Mouse (Mus musculus) midbrain, embryonic 14.5 days (tissue): Measurements from ENCODE around the gene Slc7a5. TPM values are rescaled to one million over a fixed set of nuclear protein-coding genes. Genes with fewer than 3 reads are reported as not detected.

Source experiments
- ATAC-seq: fragments of 200-750 bp; cut with Nextera tagmentation; 2 replicates; pipeline ENCODE4 v1.8.0; 2017; ENCODE audit warnings: moderate number of reproducible peaks, moderate library complexity; ENCODE audit not compliant: low FRiP score, low TSS enrichment
- DNase-seq: peaks from one replicate; pipeline ENCODE4 v3.0.0-alpha.2; 2015
- H3K27ac ChIP-seq: fragments of 300-500 bp; sonication (generic); replicated peaks from 2 replicates; pipeline ENCODE4 v1.5.1; 2014; ENCODE audit warnings: mild to moderate bottlenecking, low read depth, low read length, moderate library complexity
- H3K27me3 ChIP-seq: fragments of 300-500 bp; sonication (generic); 2 replicates; pipeline ENCODE4 v1.6.1; 2014; ENCODE audit warnings: low read length, control low read depth, mixed read lengths; ENCODE audit not compliant: control insufficient read depth, insufficient read depth
- H3K36me3 ChIP-seq: fragments of 300-500 bp; sonication (generic); 2 replicates; pipeline ENCODE4 v1.6.1; 2014; ENCODE audit warnings: low read length, control low read depth; ENCODE audit not compliant: control insufficient read depth, insufficient read depth
- H3K4me1 ChIP-seq: fragments of 300-500 bp; sonication (generic); 2 replicates; pipeline ENCODE4 v1.6.1; 2014; ENCODE audit warnings: mild to moderate bottlenecking, antibody characterized with exemption, low read length, control low read depth; ENCODE audit not compliant: control insufficient read depth, insufficient read depth
- H3K4me2 ChIP-seq: fragments of 300-500 bp; sonication (generic); 2 replicates; pipeline ENCODE4 v1.6.1; 2014; ENCODE audit warnings: mild to moderate bottlenecking, low read length, moderate library complexity
- H3K4me3 ChIP-seq: fragments of 300-500 bp; sonication (generic); replicated peaks from 2 replicates; pipeline ENCODE4 v1.5.1; 2014; ENCODE audit warnings: low read depth, low read length
- H3K9ac ChIP-seq: fragments of 300-500 bp; sonication (generic); replicated peaks from 2 replicates; pipeline ENCODE4 v1.6.1; 2014; ENCODE audit warnings: mild to moderate bottlenecking, low read length, moderate library complexity
- H3K9me3 ChIP-seq: fragments of 300-500 bp; sonication (generic); 2 replicates; pipeline ENCODE4 v1.6.1; 2016; ENCODE audit warnings: low read length, control low read depth, mixed read lengths; ENCODE audit not compliant: control insufficient read depth
- WGBS: fragments of 180-500 bp; shearing (Covaris S2); extraction: QIAGEN DNeasy Blood & Tissue Kit; methylation state at CpG from one replicate; pipeline ENCODE4 v1.1.7; 2014; 5-methylcytosine and 5-hydroxymethylcytosine counted together
- polyA plus RNA-seq: library from polyadenylated mRNA; unstranded; fragments of >200 nt; fragmentation: Nextera tagmentation; extraction: Ambion mirVana; gene quantifications from 2 replicates; pipeline ENCODE4 v1.2.1, GENCODE M21; 2014

The Slc7a5 gene
- polyA plus RNA-seq, 1 experiment from 2014 or later, result 54.0 TPM

GRCm38 (mm10) chr8:121898401-121898931 is 9.0 kb downstream of the Slc7a5 start:
- DNase-seq, result peak; percentile 72

GRCm38 (mm10) chr8:121897871-121898381 is 9.6 kb downstream of the Slc7a5 start:
- Histone ChIP-seq H3K4me1 (peaks cover 33% of the 10 kb centered on the region), H3K4me3 (no peak overlapping the region), H3K4me2 (peak overlapping the region; percentile 31), H3K27ac (peak overlapping the region; percentile 80), H3K27me3 (no peaks in the 10 kb centered on the region), H3K9ac (peak overlapping the region; percentile 43; the same call in 1 of the 2 replicates), H3K9me3 (no peaks in the 10 kb centered on the region), H3K36me3 (no peaks in the 10 kb centered on the region)
- peak; percentile 49; the same call in 1 of the 2 replicates for ATAC-seq
- WGBS, result 17% methylated on average over 7 of the region's 7 CpGs
- peak; percentile 53 for DNase-seq

More at GRCm38 (mm10) chr8:121898401-121898931, 9.0 kb downstream of the Slc7a5 start:
- Histone ChIP-seq H3K9ac (peak overlapping the region; percentile 43), H3K4me1 (peaks cover 33% of the 10 kb centered on the region), H3K4me3 (no peak overlapping the region), H3K4me2 (peak overlapping the region; percentile 31), H3K27ac (peak overlapping the region; percentile 80), H3K9me3 (no peaks in the 10 kb centered on the region), H3K27me3 (no peaks in the 10 kb centered on the region), H3K36me3 (no peaks in the 10 kb centered on the region)
- peak; percentile 77 for ATAC-seq
- WGBS, result 8% methylated on average over 4 of the region's 4 CpGs

- no peak for ATAC-seq
- no peak for DNase-seq
- Histone ChIP-seq H3K27me3 (no peaks in the 10 kb centered on the region), H3K9ac (no peak overlapping the region), H3K4me1 (peaks cover 33% of the 10 kb centered on the region), H3K9me3 (no peaks in the 10 kb centered on the region), H3K4me2 (0 out of 2 replicates have a peak overlapping the region, but pooled peaks have one; percentile 3), H3K4me3 (no peak overlapping the region), H3K36me3 (no peaks in the 10 kb centered on the region), H3K27ac (no peak overlapping the region)
- 77% methylated on average over 9 of the region's 9 CpGs for WGBS
Observed at GRCm38 (mm10) chr8:121897205-121897604, 10.3 kb downstream of the Slc7a5 start.

GRCm38 (mm10) chr8:121896476-121897145 is 10.9 kb downstream of the Slc7a5 start:
- Histone ChIP-seq H3K36me3 (no peaks in the 10 kb centered on the region; the same call in 1 of the 2 replicates), H3K9me3 (no peaks in the 10 kb centered on the region), H3K27me3 (no peaks in the 10 kb centered on the region), H3K27ac (no peak overlapping the region), H3K9ac (peak overlapping the region; percentile 12; the same call in 1 of the 2 replicates), H3K4me3 (no peak overlapping the region), H3K4me2 (no peak overlapping the region), H3K4me1 (peaks cover 33% of the 10 kb centered on the region)
- DNase-seq (no peak), ATAC-seq (no peak)
- whole genome bisulfite sequencing, result 21% methylated on average over 12 of the region's 12 CpGs

- Histone ChIP-seq H3K27ac (no peak overlapping the region), H3K36me3 (no peaks in the 10 kb centered on the region; the same call in 1 of the 2 replicates), H3K27me3 (no peaks in the 10 kb centered on the region), H3K4me2 (no peak overlapping the region), H3K4me1 (peaks cover 33% of the 10 kb centered on the region), H3K9me3 (no peaks in the 10 kb centered on the region), H3K9ac (0 out of 2 replicates have a peak overlapping the region, but pooled peaks have one; percentile 12), H3K4me3 (no peak overlapping the region)
- no peak for DNase-seq
- WGBS, result 74% methylated on average over 7 of the region's 7 CpGs
- no peak for ATAC-seq
Observed at GRCm38 (mm10) chr8:121895910-121896309, 11.6 kb downstream of the Slc7a5 start.

GRCm38 (mm10) chr8:121892875-121893274 is 14.6 kb downstream of the Slc7a5 start:
- H3K4me2 ChIP-seq, result no peak overlapping the region
- H3K4me1 ChIP-seq, result peaks cover 17% of the 10 kb centered on the region
- no peaks in the 10 kb centered on the region for H3K9me3 ChIP-seq
- H3K36me3 ChIP-seq, result peaks cover under 1% of the 10 kb centered on the region
- no peak overlapping the region for H3K27ac ChIP-seq
- WGBS, result 86% methylated on average over 5 of the region's 5 CpGs
- no peak for ATAC-seq
- DNase-seq, result no peak
- no peak overlapping the region for H3K4me3 ChIP-seq
- H3K27me3 ChIP-seq, result no peaks in the 10 kb centered on the region
- H3K9ac ChIP-seq, result no peak overlapping the region

GRCm38 (mm10) chr8:121889810-121890785 is 17.4 kb downstream of the Slc7a5 start:
- no peak overlapping the region for H3K27ac ChIP-seq
- no peak overlapping the region for H3K9ac ChIP-seq
- WGBS, result 89% methylated on average over 15 of the region's 15 CpGs
- no peak overlapping the region for H3K4me3 ChIP-seq
- H3K36me3 ChIP-seq, result peaks cover 25% of the 10 kb centered on the region
- no peaks in the 10 kb centered on the region for H3K27me3 ChIP-seq
- H3K9me3 ChIP-seq, result no peaks in the 10 kb centered on the region
- H3K4me1 ChIP-seq, result no peaks in the 10 kb centered on the region
- DNase-seq (no peak), ATAC-seq (no peak)
- no peak overlapping the region for H3K4me2 ChIP-seq

- H3K36me3 ChIP-seq, result peaks cover 32% of the 10 kb centered on the region
- no peak for DNase-seq
- WGBS, result 95% methylated on average over 1 of the region's 1 CpGs
Observed at GRCm38 (mm10) chr8:121889317-121889716, 18.2 kb downstream of the Slc7a5 start.

More at GRCm38 (mm10) chr8:121889317-121889716, 18.2 kb downstream of the Slc7a5 start:
- Histone ChIP-seq H3K4me1 (no peaks in the 10 kb centered on the region), H3K9ac (no peak overlapping the region), H3K27me3 (no peaks in the 10 kb centered on the region), H3K4me2 (no peak overlapping the region), H3K9me3 (no peaks in the 10 kb centered on the region), H3K4me3 (no peak overlapping the region), H3K27ac (no peak overlapping the region)
- no peak for ATAC-seq
